Mouse (Mus musculus) gastrocnemius, postnatal 36 days (tissue): ENCODE measurements around the gene Sdccag8. TPM values are rescaled to one million over a fixed set of nuclear protein-coding genes. Genes with fewer than 3 reads are reported as not detected.

Source experiments
- DNase-seq, 2 experiments: peaks; one replicate each; pipeline ENCODE4 v3.0.0; 2022
- intact Hi-C: fragments of 180-260 bp; cut with DNase I; formaldehyde crosslinking; loops from one replicate; pipeline ENCODE4 v1.15.1; 2025
- total RNA-seq, 2 experiments: library from RNA; stranded (reverse); gene quantifications; 2 replicates each; pipeline ENCODE4 v1.2.3; 2021

Sdccag8 gene
- total RNA-seq, 2 experiments from 2014 or later = 3.0 to 5.7 TPM

DNA sequence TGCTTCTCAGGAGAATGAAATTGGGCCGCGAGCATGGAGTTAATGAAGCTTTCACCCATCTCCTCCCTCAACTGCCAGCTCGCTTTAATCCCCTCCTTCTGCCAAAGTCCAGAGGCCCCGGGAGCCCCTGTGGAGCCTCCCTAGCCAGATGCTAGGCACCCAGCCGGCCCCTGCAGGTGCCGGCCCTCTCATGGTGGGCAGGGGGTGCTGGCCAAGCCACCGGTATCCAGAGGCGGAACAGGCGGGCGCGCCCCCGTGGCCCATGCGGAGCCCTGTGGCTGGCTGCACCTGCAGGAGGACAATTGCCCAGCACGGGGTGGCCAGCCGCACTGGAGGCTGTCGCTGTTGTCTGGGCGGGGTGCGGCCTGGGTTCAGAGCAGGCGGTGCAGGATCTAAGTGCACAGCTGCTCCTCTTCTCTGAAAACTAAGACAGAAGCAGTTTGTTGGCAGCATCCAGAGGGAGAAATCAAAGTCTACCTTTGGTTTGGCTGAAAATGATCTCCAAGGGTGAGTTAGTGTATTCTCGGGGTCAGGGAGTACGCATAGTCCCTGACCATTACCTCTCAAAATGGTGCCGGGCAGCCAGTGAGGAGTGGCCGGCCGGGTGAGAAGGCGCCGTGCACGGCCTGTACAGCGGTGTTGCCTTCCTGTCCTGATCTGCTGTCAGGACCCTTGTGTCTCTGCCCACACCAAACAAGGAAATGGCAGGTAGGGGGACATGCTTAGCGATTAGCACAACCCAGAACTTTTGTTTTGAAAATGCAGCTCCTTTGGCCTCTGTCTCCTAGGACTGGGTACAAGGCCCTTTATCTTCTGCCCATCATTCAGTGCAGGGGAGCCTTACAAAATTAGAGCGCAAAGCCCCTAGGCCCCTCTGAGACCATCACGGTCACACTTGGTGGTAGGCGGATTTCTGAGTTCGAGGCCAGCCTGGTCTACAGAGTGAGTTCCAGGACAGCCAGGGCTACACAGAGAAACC, 183.5 kb downstream of the Sdccag8 start:
- intact Hi-C loops = loop anchor here (2.0 kb wide), 1 partner anchor 191 kb away; no protein-coding TSS in a partner anchor
- DNase-seq = no peak

DNA sequence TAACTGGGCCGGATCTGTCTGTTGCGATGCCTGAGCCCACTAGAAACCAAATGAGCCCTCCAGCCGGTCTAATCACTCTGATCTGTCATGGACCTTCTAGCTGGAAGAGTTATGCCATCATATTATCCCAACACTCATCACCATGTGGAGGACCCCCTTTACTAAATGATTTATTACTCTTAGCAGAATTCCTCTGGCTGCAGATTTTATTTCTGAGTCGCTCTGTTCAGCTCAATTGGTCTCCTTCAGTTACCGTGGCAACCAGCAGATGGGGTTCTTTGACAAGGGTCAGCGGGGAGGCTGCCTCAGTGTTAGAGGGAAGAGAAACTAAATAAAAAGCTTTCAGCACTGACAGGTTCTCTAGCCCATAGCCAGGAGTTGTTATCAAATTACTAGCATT, 184.6 kb downstream of the Sdccag8 start:
- intact Hi-C loops = loop anchor here (2.0 kb wide), 1 partner anchor 190 kb away; no protein-coding TSS in a partner anchor
- no peak for DNase-seq

DNA sequence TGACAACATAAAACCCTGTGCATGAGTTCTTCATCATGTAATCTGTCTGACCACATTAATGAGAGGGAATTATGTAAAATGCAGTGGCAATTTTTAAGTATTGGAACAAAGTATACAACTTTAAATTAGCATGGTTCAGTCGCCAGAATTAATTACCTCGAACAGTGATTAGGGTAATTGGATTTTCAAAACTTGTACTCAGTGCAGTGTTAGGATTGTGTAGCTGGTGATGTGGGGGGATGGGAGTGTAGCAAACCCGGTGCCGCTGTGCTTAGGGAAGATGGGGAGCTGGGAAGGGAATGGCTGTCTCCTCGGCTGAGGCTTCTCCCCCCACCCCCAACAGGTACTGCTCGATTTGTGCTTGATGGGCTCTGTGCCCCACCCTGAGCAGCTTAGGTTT, 188.5 kb downstream of the Sdccag8 start:
- intact Hi-C loops = loop anchor here (5.0 to 10.0 kb wide), 3 partner anchors 66 to 682 kb away; no protein-coding TSS in a partner anchor
- no peak for DNase-seq

DNA sequence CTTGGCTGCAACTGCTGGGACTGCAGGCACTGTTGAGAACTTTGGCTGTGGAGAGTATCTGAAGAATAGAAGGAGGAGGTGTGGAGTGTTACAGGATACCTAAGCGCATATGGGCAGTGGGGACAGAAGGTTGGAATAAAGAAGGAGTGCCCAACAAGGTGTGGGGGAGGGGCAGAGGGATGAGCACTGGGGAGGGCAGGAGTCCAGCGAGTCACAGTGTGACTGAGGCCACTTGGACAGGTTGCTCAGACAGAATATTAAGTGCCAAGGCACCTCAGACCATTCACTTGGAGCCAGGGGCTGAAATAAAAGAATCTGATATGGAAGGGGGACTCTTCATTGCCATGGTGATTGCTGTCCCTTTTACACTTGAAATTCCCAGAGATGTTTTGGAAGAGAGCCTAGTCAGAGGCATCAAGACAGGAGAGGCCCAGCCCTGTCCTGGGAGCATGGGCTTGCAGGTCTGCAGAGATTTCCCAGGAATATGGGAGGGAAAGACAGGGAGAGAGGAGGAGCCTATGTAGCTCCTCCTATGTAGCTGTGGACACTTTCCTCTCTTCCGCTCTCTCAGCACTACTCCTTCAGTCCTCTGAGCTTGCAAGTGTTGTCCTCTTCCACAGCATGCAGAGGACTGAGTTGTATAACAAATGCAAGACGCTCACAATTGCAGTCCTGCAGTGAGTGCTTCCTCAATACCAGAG, 189.7 kb downstream of the Sdccag8 start:
- intact Hi-C loops = loop anchor here (5.0 to 10.0 kb wide), 3 partner anchors 67 to 681 kb away; no protein-coding TSS in a partner anchor
- DNase-seq = no peak

DNA sequence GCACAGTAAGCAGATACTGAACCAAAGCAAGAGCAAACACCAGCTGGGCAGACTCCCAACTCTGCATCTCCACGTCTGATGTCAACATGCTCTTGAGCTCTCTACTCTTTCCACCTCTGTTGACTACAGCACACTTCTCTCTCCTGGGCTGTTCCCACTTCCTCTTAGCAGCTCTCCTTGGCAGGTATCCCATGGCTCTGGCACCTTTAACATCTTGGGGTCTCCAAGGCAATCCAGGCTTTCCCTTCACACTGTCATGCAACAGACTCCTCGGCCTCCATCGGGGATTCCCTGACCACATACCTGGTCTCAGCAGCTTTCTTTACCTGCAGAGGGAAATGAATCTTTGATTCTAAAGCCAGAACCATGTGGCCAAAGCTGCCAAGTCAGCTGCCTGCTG, 192.9 kb downstream of the Sdccag8 start:
- DNase-seq = no peak
- intact Hi-C loops = loop anchor here (5.0 to 10.0 kb wide), 2 partner anchors 90 to 677 kb away; no protein-coding TSS in a partner anchor

DNA sequence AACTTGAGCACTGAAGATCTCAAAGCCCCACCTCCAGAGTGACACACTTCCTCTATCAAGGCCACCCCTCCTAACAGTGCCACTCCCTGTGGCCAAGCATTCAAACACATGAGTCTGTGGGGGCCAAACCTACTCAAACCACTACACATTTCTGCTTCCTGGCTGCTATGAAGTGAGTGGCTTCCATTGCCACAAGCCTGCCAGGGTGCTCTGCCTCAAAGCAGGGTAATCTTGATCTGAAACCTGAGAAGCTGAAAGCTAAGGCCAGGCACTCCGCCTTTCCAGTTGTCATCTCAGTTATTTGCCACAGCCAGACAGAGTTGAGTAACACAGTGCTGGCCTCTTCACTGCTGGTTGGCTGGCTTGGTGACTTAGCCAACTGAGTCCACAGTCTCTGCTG, 194.3 kb downstream of the Sdccag8 start:
- intact Hi-C loops = loop anchor here (5.0 to 10.0 kb wide), 2 partner anchors 91 to 676 kb away; no protein-coding TSS in a partner anchor
- DNase-seq = peak; percentile 34 to 35

DNA sequence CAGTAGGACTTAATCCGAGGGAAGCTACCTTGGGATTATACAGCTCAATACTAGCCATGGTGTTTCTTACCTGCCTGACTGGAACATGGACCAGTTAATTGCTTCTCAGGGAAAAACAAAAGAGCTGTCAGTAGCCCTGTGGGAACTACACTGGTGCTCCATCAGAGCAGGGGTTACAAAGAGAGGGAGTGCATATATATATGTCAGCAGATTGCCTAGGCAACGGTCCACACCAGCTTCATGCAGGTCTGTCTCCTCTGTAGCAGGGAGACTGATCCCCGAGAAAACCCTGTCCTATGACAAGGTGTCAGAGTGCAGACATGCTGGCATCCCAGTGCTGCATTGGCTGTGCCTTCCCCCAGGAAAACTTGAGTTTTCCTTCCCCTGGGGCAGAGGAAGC, 195.6 kb downstream of the Sdccag8 start:
- DNase-seq = no peak
- intact Hi-C loops = no loop called here

DNA sequence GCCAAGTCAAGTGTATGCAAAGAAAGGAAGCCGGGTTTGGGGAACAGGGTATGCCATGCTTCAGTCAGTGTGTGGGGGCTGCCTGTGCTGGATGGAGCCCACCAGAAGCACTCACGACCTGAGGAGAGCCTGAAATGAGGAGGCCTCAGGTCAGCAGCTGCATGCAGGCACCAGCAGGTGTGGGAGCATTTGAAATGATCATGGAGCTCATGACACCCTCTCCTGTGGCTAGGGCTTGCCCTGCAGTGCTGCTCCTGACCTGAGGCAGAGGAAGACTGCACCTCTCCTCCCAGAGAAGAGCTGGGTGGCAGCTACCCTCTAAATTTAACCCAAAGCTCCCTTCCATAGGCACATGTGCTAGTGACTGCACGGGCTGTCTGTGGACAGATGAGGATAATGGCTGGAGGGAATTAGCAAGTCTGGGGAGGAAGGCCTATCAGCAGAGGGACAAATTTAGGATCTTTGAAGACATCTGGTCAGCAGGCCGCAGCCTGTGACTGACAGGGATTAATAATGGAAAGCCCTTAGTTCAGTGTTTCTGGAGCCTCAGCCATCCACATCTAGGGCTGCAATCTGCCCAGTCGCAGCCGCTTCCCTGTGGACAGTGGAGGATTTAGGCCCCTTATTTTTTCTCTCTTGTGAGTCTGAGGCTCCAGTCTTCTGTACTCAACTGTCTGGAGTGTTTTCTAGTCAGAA, 196.3 kb downstream of the Sdccag8 start:
- DNase-seq = no peak
- intact Hi-C loops = no loop called here

DNA sequence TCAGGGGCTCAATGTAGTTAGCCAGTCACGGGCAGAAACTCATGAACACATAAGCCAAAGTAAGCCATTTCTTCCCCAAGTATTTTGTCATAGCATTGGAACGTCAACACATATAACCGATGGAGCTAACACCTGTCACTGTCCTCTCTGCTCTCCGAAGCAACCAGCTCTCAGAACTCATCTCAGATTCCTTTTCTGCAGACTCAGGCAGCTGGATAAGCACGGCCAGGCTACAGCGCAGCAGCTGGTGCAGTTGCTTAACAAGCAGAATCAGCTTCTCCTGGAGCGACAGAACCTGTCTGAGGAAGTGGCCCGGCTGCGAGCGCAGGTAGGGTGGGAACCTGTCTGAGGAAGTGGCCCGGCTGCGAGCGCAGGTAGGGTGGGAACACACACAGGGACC, 197.2 kb downstream of the Sdccag8 start:
- intact Hi-C loops = no loop called here
- no peak for DNase-seq

DNA sequence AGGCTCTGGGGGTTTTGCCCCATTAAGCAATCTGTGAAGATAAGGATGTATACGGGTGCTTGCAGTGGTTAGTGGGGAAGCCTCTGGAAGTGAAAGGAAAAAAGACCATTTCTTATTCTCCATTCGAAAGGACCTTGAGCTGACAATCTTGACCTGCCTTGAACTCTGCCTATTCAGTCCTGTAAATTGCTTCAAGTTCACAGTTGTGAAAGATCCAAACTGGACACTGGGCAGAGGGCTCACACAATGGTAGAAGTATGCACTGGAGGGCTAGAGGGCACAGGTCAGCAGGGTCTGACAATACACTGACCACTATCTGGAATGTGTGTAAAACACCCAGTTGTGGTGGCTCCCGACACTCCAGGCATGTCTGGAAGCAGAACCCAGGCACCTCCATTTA, 198.3 kb downstream of the Sdccag8 start:
- no peak for DNase-seq
- intact Hi-C loops = no loop called here

DNA sequence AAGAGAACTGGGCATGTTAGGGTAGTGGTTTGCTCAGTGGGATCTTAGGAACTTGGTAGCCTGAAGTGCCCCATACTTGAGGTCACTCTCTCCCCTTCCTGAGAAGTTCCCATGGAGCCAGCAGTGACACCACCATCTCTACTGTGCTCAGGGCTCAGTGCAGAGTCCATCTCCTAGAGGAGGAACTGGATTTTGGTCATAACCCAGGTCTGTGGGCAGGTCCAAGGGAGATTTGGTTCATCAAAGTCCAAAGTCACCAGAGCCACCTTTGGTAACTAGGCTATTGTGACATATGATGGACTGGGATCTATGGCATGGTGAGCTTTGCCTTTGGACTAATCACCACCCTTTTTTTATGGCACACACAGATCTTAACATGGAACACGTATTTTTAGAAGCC, 198.9 kb downstream of the Sdccag8 start:
- no peak for DNase-seq
- intact Hi-C loops = no loop called here

DNA sequence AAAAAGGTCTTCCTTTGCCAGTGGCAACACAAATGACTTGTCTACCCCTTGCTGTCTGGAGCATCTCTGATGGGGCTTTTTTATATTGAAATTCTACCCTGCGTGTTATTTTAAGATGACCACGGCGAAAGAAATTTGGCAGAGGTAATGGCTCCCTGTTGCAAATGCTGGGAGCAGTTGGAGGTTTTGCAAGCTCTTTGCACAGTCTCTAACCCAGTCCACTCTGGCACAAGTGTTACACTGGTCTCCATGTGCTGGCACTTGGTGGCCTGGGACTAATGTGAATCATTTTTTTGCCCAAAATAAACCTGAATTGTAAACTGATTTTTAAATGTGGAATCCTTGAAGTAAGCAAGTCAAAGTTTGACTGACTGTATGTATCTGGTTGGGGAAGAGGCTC, 199.3 kb downstream of the Sdccag8 start:
- DNase-seq = no peak

DNA sequence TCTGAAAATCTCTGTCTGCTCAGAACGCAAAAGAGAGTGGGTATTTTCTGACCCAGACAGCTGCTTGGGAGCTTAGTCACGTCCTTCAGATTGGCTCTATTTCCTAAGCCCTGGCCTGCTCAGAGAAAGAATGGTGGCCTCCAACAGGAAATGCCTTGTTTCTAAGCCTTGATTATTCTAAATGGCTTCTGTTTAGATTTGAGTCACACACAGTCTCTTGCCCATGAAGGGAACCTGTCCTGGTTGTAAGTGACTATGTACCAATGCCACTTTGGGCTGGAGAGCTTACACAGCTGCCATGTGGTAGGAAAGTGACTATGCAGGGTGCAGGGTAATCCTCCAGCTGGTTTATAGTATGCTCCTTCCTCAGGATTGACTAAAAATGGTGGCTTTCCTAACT, 199.9 kb downstream of the Sdccag8 start:
- intact Hi-C loops = no loop called here
- DNase-seq = no peak

More for the DNA sequence above, 199.3 kb downstream of the Sdccag8 start:
- intact Hi-C loops = no loop called here

DNA sequence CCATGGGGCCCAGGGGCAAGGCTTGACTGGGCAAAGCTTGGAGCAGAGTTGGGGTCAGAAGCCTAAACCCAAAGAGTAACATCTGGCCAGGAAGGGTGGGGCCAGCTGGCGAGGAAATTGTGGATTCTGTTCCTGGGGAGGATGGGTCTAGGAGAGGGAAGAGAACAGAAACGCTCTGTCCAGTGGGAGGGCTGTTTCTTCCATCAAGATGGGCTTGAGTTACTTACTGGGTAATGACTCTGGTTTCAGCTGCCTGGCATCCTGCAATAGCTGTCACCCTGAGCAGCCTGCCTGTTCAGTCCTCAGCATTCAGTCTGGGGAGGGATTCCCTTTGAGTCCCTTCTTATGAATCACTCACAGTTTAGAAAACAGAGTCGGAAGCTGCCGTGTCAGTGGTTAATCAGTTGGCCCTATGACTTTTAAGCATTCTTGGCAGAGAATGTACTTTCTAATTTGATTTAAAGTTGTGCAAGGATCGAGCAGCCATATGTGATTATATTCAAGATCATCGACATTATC, 200.5 kb downstream of the Sdccag8 start:
- no peak for DNase-seq
- intact Hi-C loops = no loop called here

DNA sequence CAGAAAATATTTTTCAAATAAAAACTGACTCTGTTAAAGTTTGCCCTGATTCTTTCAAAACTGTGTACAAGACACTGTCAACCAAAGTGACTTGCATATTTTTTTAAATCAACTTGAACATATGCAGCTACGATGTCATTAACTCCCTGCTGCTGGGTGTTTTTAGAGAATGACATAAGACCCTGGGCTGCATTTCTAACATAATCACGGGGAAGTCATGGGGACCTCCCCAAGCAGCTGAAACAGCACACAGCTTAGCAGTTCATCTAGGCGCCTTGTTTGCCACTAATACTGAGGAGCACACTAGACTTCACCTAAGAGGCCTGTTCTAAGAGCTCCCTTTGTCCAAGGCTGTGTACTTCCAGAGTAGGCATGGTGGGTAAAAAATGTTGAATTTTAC, 201.5 kb downstream of the Sdccag8 start:
- DNase-seq = no peak
- intact Hi-C loops = no loop called here

DNA sequence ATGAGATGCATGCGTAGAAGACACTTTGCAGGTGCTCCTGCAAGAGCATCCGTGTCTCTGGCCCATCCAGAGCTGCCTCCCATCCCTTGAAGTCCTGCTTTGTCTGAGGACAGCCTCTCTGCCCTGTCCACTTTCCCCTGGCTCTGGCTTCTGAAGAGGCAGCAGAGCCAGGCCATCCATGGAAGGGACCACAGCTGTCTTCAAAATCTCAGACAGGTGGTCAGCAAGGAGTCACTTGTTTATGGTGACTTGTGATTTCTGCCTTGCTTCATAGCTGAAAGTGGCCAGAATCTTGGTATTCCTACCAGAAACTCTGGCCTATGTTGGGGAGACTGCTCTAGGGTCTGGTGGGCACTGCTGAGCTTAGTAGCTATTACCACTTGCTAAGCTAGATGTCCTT, 202.3 kb downstream of the Sdccag8 start:
- DNase-seq = no peak
- intact Hi-C loops = no loop called here

DNA sequence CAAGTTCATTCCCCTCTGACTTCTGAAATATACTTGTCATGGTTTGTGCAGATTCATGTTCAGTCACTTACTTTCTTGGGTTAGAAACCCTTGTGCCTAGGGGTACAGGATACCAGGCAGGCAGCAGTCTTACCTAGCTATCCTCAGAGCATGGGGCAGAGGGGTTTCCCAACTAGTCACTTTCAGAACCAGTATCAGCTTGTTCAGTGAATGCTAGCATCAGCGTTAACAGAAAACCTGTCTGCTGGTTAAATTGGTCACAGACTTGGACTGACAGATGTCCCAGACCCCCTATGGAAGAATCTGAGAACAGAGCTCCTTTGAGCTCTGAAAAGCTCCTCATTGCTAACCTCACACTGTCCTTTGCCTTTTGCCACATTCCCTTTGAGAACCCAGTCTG, 204.3 kb downstream of the Sdccag8 start:
- no peak for DNase-seq
- intact Hi-C loops = no loop called here

DNA sequence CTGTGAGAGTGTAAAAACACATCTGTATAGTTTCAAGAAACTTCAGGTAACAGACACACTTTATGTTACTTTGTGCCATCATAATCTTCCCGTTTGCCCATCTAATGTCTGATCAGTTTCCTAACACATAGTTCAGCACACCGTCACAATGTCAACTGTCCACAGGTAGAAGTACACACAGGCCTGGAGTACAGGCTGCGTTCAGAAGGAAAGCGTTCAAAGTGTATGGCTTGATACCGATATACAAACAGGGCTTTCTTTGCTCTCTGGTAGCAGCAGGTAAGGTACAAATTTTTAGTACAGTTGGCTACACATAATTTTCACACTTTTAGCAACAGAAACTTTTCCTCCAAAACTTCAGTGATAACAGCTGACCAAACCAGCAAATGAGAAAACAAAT, 205.2 kb downstream of the Sdccag8 start:
- no peak for DNase-seq
- intact Hi-C loops = no loop called here

DNA sequence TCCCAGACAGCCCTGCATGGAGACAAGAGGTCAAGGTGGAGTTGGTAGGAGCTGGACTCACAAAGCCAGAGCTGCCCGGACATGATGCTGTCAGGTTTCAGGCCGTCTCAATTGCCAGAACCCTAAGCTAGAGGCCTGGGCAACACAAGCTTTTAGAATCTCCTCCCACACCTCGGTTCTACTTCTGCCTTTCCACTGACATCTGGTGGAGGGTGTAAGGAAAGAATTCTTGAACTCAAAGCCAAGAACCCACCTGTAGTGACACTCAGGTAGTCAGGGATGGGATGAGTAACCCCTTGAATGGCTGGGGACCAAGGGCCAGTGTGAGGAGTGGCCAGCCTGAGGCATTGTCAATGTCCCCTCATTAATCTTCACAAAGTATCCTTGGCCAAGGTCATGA, 208.3 kb downstream of the Sdccag8 start:
- intact Hi-C loops = no loop called here
- DNase-seq = no peak

DNA sequence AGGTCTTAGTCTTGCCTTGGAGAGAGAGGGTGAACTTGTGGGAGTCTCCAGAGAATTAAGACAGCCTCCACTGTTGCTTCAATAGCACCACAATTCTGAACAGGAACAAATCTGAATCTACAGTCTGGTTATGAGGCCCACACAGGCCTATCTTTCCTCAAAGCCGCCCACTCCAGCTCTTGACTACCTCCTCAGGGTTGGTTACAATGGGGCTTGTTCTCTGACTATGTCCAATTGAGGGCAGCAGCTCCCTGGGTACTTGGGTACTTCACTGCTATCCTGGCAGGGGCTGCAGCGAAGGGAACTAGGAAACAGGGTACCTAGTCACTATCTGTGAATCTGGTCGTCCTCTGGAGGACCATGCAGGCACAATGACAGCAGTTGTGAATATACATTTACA, 213.2 kb downstream of the Sdccag8 start:
- DNase-seq = no peak
- intact Hi-C loops = no loop called here

DNA sequence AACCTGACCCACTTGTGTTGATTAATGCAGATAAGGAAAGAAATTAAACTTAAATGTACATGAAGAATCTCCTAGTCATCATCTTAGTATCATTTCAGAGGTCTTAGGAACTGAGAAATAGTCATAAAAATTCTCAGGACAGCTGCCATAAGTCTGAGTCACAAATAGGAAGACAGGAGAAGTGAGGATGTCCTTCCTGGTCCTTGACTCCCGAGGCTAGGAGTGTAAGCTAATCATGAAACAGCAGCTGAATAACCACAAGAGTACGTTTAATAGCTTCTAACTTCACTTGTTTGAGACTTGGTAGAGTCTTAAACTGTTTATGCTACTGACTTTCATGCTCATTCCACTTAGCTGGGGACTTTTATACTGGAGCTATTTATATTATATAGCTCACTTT, 214.6 kb downstream of the Sdccag8 start:
- no peak for DNase-seq

More for the DNA sequence above, 214.6 kb downstream of the Sdccag8 start:
- intact Hi-C loops = no loop called here
